Mouse (Mus musculus) MEL-GATA-1-ER (cell line): ENCODE measurements at regions not wholly inside any gene's neighbourhood (a gene's known extent, or its start where the extent isn't known, plus 50 kb on each side); places are given as distances from the start of the nearest gene placed in this dataset.

Experiments
- DNase-seq: peaks from one replicate; pipeline ENCODE4 v3.0.0-alpha.2; 2012; ENCODE audit warnings: low read depth; ENCODE audit errors: extremely low read depth

DNA sequence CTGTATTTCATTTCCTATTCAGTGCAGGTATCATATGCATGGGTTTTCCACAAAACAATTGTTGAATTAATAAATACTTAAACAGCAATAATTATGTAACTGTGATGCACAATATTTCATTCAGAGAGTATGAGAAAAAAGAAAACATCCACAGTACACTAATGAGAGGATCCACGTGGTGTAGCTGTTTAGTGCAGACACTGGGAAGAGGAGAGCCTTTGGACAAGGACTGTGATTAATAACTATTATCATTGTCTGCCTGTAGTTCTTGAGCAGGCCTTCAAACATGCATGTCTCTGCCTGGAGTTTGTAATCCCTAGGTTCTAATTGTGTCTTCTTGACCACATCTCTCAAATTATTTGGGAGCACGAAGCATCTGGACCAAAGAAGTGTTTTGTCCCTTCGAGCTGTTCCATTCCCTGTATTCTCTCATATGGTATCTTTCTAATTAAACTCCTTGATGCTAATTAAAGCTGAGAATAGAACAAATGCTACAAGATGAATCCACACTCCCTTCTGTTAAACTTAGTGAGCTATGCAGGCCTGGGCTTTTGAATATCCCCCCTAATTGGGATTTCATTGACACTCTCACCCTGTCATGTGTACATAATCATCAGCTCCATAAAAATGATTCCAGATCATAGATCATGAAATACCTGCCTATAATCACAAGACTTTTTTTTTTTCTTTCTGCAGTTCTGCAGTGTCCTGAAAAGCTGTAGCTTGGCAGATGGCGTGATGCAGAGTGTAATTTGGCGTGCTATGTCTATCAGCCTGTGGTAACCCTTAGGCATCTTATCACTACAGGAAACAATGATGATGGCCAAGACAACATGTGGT, 1208.9 kb upstream of the G6pd2 start:
- no peak for DNase-seq

DNA sequence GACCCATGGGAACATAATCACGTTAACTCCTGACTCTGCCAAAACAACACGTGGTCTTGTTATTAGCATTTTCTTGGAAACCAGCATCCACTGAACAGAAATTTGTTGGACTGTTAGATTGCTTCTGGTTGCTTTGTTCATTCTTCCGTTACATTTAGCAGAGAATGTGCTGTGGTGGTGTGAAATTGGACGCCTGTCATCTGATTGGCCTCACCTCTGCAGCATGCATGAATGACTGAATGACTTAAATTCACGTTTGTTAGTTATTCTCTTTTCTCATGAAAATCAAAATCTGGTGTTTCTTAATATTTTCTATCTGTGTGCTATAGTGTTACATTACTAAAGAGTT, 1208.3 kb upstream of the G6pd2 start:
- DNase-seq, result no peak

DNA sequence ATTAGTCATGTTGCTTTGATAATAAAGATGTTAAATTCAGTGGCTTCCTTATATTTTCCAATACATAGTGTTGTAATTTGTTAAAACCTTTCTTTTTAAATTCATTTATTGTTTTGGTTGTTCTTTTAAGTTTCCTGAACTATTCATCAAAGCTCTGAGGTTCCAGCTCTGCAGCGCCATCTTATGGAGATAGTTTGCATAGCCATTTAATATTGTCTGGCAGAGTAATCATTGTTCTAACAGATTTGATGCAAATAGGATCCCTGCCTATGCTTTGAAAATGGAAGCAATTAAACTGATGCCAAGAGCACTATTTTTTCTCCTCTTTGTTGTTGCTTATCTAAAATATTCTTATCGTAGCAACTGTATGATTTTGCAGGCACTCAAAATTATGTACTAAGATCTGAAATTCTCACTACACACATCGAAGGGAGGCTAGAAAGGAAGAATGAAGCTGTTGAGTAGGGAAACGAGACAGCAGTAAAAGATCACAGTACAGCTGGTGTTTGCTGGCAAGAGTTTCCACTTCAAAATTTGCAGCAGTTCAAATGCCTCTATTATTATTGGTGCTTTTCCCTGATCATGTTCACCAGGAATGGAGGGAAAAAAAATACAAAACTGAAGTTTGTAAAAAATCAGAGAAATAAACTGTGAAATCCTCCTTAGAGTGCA, 1199.5 kb upstream of the G6pd2 start:
- peak; percentile 26 for DNase-seq
